Mouse (Mus musculus) hindbrain, embryonic 12.5 days (tissue): ENCODE data around the gene St7. TPM values are rescaled to one million over a fixed set of nuclear protein-coding genes. Genes with fewer than 3 reads are reported as not detected.

Source experiments
- ATAC-seq: fragments of 200-750 bp; cut with Nextera tagmentation; 2 replicates; pipeline ENCODE4 v1.8.0; 2017; ENCODE audit warnings: moderate TSS enrichment; ENCODE audit not compliant: low FRiP score
- H3K27ac ChIP-seq: fragments of 300-500 bp; sonication (generic); 2 replicates; pipeline ENCODE4 v1.5.1; 2016; ENCODE audit warnings: mild to moderate bottlenecking
- H3K27me3 ChIP-seq: fragments of 300-500 bp; sonication (generic); 2 replicates; pipeline ENCODE4 v1.6.1; 2016; ENCODE audit warnings: mild to moderate bottlenecking
- H3K36me3 ChIP-seq: fragments of 300-500 bp; sonication (generic); 2 replicates; pipeline ENCODE4 v1.6.1; 2016; ENCODE audit warnings: mild to moderate bottlenecking
- H3K4me1 ChIP-seq: fragments of 300-500 bp; sonication (generic); 2 replicates; pipeline ENCODE4 v1.6.1; 2016
- H3K4me2 ChIP-seq: fragments of 300-500 bp; sonication (generic); replicated peaks from 2 replicates; pipeline ENCODE4 v1.6.1; 2016; ENCODE audit warnings: mild to moderate bottlenecking
- H3K4me3 ChIP-seq: fragments of 300-500 bp; sonication (generic); 2 replicates; pipeline ENCODE4 v1.5.1; 2016; ENCODE audit warnings: mild to moderate bottlenecking
- H3K9ac ChIP-seq: fragments of 300-500 bp; sonication (generic); 2 replicates; pipeline ENCODE4 v1.6.1; 2016; ENCODE audit warnings: mild to moderate bottlenecking, moderate library complexity
- H3K9me3 ChIP-seq: fragments of 300-500 bp; sonication (generic); replicated peaks from 2 replicates; pipeline ENCODE4 v1.6.1; 2016; ENCODE audit warnings: mild to moderate bottlenecking
- WGBS: fragments of 180-500 bp; shearing (Covaris S2); methylation state at CpG from one replicate; pipeline ENCODE4 v1.1.7; 2016; 5-methylcytosine and 5-hydroxymethylcytosine counted together
- polyA plus RNA-seq: library from polyadenylated mRNA; unstranded; fragments of >200 nt; fragmentation: Nextera tagmentation; extraction: Ambion mirVana; gene quantifications from 2 replicates; pipeline ENCODE4 v1.2.1, GENCODE M21; 2016

St7 gene
- polyA plus RNA-seq, 1 experiment from 2014 or later = 49.1 TPM

DNA sequence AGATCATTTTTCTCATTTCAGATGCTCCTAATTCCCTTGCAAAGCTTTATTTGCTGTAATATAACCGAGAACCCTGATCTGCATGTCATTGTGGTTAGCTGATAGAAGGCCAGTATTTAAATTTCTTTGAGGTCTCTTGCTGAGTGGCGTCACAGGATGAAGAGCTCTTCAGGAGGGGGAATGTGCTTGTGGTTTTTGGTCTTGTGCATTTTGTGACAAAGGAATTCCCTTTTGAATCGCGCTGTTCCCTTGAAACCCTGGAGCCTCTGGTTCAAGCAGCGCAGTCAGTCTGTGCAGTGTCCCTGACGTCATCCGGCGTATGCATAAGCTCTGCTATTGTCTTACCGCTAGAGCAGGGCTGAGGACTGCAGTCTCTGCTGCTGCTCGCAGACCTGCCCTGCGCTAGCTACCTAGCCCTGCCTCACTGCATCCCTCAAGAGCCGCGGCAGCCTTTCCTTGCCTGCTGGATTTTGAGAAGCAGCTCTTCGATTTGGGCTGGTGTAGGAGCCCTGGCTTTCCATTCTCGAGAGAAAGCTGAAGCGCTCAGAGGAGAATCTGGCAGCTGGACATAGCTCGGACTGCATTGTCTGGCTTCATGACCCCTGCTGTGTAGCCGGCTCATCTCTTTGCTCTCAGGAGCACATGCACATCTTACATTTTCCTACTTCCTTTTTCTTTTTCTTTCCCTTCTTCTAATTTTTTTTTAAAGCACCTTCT is 56.3 kb downstream of the St7 start:
- H3K9ac ChIP-seq = peak overlapping the region; percentile 82
- peak overlapping the region; percentile 97 for H3K27ac ChIP-seq
- no peaks in the 10 kb centered on the region for H3K27me3 ChIP-seq
- peaks cover 18% of the 10 kb centered on the region for H3K4me1 ChIP-seq
- peak overlapping the region; percentile 54 for H3K4me2 ChIP-seq
- peak overlapping the region; percentile 52 for H3K4me3 ChIP-seq
- peak; percentile 99 for ATAC-seq
- H3K36me3 ChIP-seq = no peaks in the 10 kb centered on the region
- WGBS = under 1% methylated on average over 18 of the region's 18 CpGs
- H3K9me3 ChIP-seq = no peaks in the 10 kb centered on the region

- Histone ChIP-seq H3K36me3 (no peaks in the 10 kb centered on the region), H3K9ac (peak overlapping the region; percentile 82), H3K27me3 (no peaks in the 10 kb centered on the region), H3K4me1 (peaks cover 22% of the 10 kb centered on the region), H3K4me3 (peak overlapping the region; percentile 52), H3K9me3 (no peaks in the 10 kb centered on the region), H3K27ac (peak overlapping the region; percentile 97), H3K4me2 (peak overlapping the region; percentile 54)
- WGBS = 28% methylated on average over 3 of the region's 3 CpGs
- peak; percentile 57 for ATAC-seq
These were observed 56.9 kb downstream of the St7 start for GRCm38 (mm10) chr6:17749596-17749995.

DNA sequence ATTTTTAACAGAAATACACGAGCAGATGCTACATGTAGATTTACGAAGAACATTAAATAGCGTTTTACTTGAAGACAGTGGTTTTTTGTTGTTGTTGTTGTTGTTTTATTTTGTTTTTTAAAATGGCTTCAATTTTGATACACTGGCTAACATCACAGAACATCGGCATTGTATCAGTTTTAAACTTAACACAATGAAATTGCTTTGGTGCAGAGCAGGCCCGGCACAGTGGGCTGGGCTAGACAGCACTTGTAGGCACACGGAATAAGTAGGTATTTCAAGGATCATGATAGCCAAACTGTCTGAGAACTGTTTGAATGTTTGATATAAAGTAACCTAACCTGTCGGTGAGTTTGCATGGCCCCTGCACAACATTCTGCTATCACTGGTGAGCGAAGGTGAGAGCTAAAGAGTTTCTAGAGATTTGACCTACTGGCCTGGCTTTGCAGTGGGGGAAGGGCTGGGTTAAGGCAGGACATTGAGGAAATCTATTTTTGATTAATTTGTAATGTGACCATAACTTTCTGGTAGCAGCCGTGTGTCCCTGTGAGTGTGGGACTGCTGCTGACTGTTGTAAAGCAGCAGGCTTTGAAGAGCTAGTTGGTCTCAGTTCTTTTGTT is 57.4 kb downstream of the St7 start:
- H3K9ac ChIP-seq = peak overlapping the region; percentile 82
- peak overlapping the region; percentile 52 for H3K4me3 ChIP-seq
- ATAC-seq = no peak
- H3K4me1 ChIP-seq = peaks cover 22% of the 10 kb centered on the region
- H3K36me3 ChIP-seq = no peaks in the 10 kb centered on the region
- no peaks in the 10 kb centered on the region for H3K27me3 ChIP-seq
- no peaks in the 10 kb centered on the region for H3K9me3 ChIP-seq
- H3K27ac ChIP-seq = peak overlapping the region; percentile 97
- peak overlapping the region; percentile 54 for H3K4me2 ChIP-seq
- WGBS = 54% methylated on average over 9 of the region's 9 CpGs

DNA sequence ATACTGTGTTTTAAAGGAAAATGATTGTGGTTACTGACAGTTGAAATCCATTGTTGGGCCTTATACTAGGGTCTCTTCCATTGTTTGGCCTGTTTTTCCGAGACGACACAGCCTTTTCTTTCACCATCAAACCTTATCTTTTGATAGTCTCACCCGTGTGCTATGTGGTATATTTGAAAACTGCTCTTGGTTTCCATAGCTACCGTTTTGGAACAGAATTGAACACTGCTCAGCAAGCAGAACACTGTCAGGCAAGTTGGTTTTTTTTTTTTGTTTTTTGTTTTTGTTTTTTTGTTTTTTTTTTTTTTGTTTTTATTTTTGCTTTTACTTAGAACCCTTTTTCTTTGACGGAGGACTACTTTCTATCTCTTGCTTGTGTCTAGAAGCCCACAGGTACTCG is 58.2 kb downstream of the St7 start:
- H3K4me2 ChIP-seq = peak overlapping the region; percentile 54
- 62% methylated on average over 6 of the region's 6 CpGs for WGBS
- no peak for ATAC-seq
- no peaks in the 10 kb centered on the region for H3K36me3 ChIP-seq
- no peaks in the 10 kb centered on the region for H3K9me3 ChIP-seq
- H3K27ac ChIP-seq = no peak overlapping the region
- peaks cover 22% of the 10 kb centered on the region for H3K4me1 ChIP-seq
- H3K27me3 ChIP-seq = no peaks in the 10 kb centered on the region
- peak overlapping the region; percentile 52 for H3K4me3 ChIP-seq
- peak overlapping the region; percentile 82 for H3K9ac ChIP-seq

- Histone ChIP-seq H3K4me3 (no peak overlapping the region), H3K36me3 (no peaks in the 10 kb centered on the region), H3K4me2 (no peak overlapping the region), H3K4me1 (peaks cover 38% of the 10 kb centered on the region), H3K9ac (no peak overlapping the region), H3K27me3 (no peaks in the 10 kb centered on the region), H3K27ac (no peak overlapping the region), H3K9me3 (no peaks in the 10 kb centered on the region)
- WGBS = 86% methylated on average over 6 of the region's 6 CpGs
- no peak for ATAC-seq
These were observed 63.2 kb downstream of the St7 start for GRCm38 (mm10) chr6:17755902-17756301.

DNA sequence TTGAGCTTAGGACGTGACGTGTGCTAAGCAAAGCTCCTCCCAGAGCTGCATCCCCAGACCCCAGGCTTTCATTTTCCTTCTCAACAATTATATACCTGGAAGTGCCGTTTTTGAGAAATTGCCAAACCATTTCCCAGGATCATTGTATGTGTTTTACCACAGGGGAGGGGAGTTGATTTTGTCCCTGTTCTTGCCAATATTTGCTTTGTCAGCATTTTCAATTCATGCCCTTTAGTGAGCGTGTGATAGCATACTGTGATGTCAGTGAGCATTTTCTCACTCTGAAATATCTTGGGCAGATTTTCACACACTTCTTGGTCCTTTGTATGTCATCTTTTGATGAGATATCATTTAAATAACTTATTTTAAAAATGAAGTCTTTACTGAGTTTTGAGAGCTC is 65.8 kb downstream of the St7 start:
- H3K27me3 ChIP-seq = no peaks in the 10 kb centered on the region
- H3K9me3 ChIP-seq = no peaks in the 10 kb centered on the region
- H3K4me1 ChIP-seq = peaks cover 34% of the 10 kb centered on the region
- H3K4me3 ChIP-seq = no peak overlapping the region
- no peak for ATAC-seq
- 70% methylated on average over 4 of the region's 4 CpGs for WGBS
- H3K4me2 ChIP-seq = no peak overlapping the region
- no peak overlapping the region for H3K27ac ChIP-seq
- H3K9ac ChIP-seq = no peak overlapping the region
- H3K36me3 ChIP-seq = no peaks in the 10 kb centered on the region

DNA sequence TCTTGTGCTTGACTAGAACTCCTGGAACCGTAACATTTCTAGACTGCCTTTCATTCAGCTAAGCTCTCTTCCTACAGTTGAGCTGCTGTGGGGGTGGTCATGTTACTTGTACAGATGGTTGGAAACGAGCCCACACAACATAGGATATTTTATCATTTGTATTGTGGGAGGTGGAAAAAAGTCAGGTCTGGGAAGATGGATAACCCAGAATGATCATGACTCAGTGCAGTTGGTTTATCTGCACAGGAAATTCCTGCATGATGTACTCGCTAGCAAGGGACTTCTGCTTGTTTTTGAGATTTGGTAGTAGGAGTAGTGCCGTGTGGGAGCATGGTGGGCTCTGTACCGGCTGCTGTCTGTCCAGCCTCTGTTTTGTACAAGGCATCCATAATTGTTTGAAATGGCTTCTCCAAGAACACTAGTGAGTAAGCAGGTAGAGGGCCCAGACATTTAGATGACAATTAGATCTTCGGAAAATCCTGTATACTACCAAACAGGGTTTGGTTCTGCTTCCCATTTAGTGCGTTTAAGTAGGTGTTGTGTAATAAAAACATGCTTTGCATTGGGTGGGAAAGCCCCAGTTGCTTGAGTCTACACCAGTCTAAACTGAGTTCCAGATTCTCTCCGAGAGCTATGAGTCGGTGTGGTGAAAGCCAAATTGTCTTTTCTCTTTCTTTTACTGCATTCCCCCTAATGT is 71.4 kb downstream of the St7 start:
- ATAC-seq = peak; percentile 16; the same call in 1 of the 2 replicates
- H3K9ac ChIP-seq = no peak overlapping the region
- H3K4me2 ChIP-seq = no peak overlapping the region
- no peaks in the 10 kb centered on the region for H3K36me3 ChIP-seq
- H3K27ac ChIP-seq = no peak overlapping the region
- H3K9me3 ChIP-seq = no peaks in the 10 kb centered on the region
- H3K4me3 ChIP-seq = no peak overlapping the region
- H3K4me1 ChIP-seq = peaks cover 21% of the 10 kb centered on the region
- 77% methylated on average over 9 of the region's 9 CpGs for WGBS
- no peaks in the 10 kb centered on the region for H3K27me3 ChIP-seq

DNA sequence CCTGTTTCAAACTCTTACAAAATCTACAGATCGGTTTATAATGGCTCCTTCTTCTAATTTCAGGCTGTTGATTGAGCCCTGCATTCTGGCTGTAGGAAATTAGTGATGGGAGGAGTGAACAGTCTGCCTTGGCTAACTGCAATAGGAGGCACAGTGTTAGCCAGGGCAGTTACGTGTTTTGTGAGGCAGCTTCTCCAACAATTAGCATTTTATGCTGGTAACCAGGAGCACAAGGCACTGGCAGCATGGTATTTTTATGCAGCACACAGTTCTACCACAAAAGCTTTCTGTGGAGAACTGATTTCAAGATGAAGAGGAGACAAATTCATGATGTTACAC is 71.9 kb downstream of the St7 start:
- no peaks in the 10 kb centered on the region for H3K36me3 ChIP-seq
- H3K4me3 ChIP-seq = no peak overlapping the region
- no peak overlapping the region for H3K9ac ChIP-seq
- peaks cover 21% of the 10 kb centered on the region for H3K4me1 ChIP-seq
- no peak overlapping the region for H3K4me2 ChIP-seq
- H3K9me3 ChIP-seq = no peaks in the 10 kb centered on the region
- H3K27me3 ChIP-seq = no peaks in the 10 kb centered on the region
- 57% methylated on average over 2 of the region's 2 CpGs for WGBS
- H3K27ac ChIP-seq = no peak overlapping the region
- peak; percentile 50; the same call in 1 of the 2 replicates for ATAC-seq

DNA sequence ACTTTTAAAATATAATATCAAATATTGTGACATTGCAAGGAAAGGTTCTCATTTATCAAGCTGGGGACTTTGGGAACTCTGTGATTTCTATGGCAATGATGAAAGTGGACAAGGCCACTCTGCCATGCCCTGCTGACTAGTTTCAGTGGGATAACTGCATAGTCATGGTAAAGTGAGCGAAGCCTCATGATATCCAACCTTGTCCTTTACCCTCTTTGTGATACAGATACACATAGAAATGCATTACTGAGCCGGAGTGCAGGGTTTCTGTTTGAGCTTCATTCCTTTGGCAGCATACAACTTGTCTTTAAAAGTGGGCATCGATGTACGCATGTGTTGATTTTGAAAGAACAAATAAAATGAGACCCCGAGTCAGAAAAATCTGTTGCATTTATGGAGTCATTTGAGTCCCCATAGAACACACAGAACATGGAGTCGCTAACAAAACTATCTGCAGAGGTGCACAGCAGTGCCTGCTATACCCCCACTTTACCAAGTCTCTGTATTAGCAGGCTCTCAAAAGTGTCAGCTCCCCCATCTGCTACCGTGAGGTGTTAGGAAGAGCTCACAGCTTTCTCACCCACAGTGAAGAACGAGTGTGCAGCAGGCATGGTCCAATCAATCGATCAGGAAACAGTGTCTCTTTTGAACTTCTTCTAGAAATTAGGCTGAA is 77.4 kb downstream of the St7 start:
- Histone ChIP-seq H3K36me3 (no peaks in the 10 kb centered on the region), H3K4me1 (peaks cover 18% of the 10 kb centered on the region), H3K27me3 (no peaks in the 10 kb centered on the region), H3K4me2 (no peak overlapping the region), H3K9me3 (no peaks in the 10 kb centered on the region), H3K4me3 (no peak overlapping the region), H3K27ac (no peak overlapping the region), H3K9ac (no peak overlapping the region)
- 0 out of 2 replicates have a peak, but pooled peaks have one; percentile 62 for ATAC-seq
- WGBS = 77% methylated on average over 9 of the region's 9 CpGs

- no peak overlapping the region for H3K9ac ChIP-seq
- no peaks in the 10 kb centered on the region for H3K36me3 ChIP-seq
- no peak overlapping the region for H3K27ac ChIP-seq
- H3K4me3 ChIP-seq = no peak overlapping the region
- 41% methylated on average over 8 of the region's 8 CpGs for WGBS
- ATAC-seq = peak; percentile 66; the same call in 1 of the 2 replicates
- H3K27me3 ChIP-seq = no peaks in the 10 kb centered on the region
- H3K4me2 ChIP-seq = no peak overlapping the region
- no peaks in the 10 kb centered on the region for H3K9me3 ChIP-seq
- peaks cover 18% of the 10 kb centered on the region for H3K4me1 ChIP-seq
These were observed 78.1 kb downstream of the St7 start for GRCm38 (mm10) chr6:17770645-17771345.

DNA sequence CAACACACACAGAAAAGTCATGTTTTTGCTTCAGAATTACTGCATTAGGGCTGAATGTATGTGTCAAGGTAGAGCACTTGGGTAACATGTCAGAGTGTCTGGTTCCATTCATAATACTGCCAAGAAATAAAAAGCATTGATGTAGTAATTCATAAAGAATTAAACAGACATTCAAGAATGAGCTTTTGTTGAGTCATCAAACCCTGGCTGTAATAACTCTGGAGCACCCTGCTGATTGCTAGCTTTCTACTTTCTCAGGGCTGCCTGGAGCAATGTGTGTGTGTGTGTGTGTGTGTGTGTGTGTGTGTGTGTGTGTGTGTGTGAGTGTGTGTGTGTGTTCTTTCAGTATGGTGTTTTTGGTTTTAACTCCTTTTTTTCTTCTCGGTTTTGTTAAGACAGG is 78.7 kb downstream of the St7 start:
- Histone ChIP-seq H3K27me3 (no peaks in the 10 kb centered on the region), H3K4me2 (no peak overlapping the region), H3K9ac (no peak overlapping the region), H3K27ac (no peak overlapping the region), H3K4me1 (peaks cover 21% of the 10 kb centered on the region), H3K36me3 (no peaks in the 10 kb centered on the region), H3K4me3 (no peak overlapping the region), H3K9me3 (no peaks in the 10 kb centered on the region)
- WGBS = 80% methylated on average over 1 of the region's 1 CpGs
- no peak for ATAC-seq

- Histone ChIP-seq H3K4me1 (peaks cover 21% of the 10 kb centered on the region), H3K9me3 (no peaks in the 10 kb centered on the region), H3K27ac (no peak overlapping the region), H3K4me3 (no peak overlapping the region), H3K4me2 (no peak overlapping the region), H3K36me3 (no peaks in the 10 kb centered on the region), H3K9ac (no peak overlapping the region), H3K27me3 (no peaks in the 10 kb centered on the region)
- no peak for ATAC-seq
- 86% methylated on average over 3 of the region's 3 CpGs for WGBS
These were observed 79.8 kb downstream of the St7 start for GRCm38 (mm10) chr6:17772514-17772913.
